Mouse (Mus musculus): ENCODE measurements at regions not wholly inside any gene's neighbourhood (a gene's known extent, or its start where the extent isn't known, plus 50 kb on each side); places are given as distances from the start of the nearest gene placed in this dataset.

GRCm38 (mm10) chr12:27283964-27284363, 58.4 kb downstream of the Sox11 start:
- ATAC-seq (ENCODE audit: insufficient read depth, low FRiP score): peak; percentile 69; the same call in 1 of the 2 replicates
- H3K4me1 ChIP-seq (ENCODE audit: control insufficient read depth, insufficient read depth, low read length): no peaks in the 10 kb centered on the region
- 42% methylated on average over 6 of the region's 6 CpGs for WGBS
- no peaks in the 10 kb centered on the region for H3K36me3 ChIP-seq (ENCODE audit: control insufficient read depth, insufficient read depth, low read length)
- H3K27ac ChIP-seq (ENCODE audit: low read length): no peak overlapping the region
- H3K9me3 ChIP-seq (replicated peaks; ENCODE audit: control insufficient read depth, low read length): no peaks in the 10 kb centered on the region
- H3K9ac ChIP-seq (ENCODE audit: low read length): no peak overlapping the region
- no peak overlapping the region for H3K4me3 ChIP-seq (replicated peaks; ENCODE audit: low read length)
- no peaks in the 10 kb centered on the region for H3K27me3 ChIP-seq (ENCODE audit: control insufficient read depth, insufficient read depth, low read length)
- no peak overlapping the region for H3K4me2 ChIP-seq (ENCODE audit: low read depth, low read length)

GRCm38 (mm10) chr12:27261965-27262364, 80.4 kb downstream of the Sox11 start:
- Histone ChIP-seq H3K9ac (ENCODE audit: low read length) (no peak overlapping the region), H3K4me1 (ENCODE audit: control insufficient read depth, insufficient read depth, low read length) (no peaks in the 10 kb centered on the region), H3K36me3 (ENCODE audit: control insufficient read depth, insufficient read depth, low read length) (no peaks in the 10 kb centered on the region), H3K9me3 (replicated peaks; ENCODE audit: control insufficient read depth, low read length) (no peaks in the 10 kb centered on the region), H3K4me3 (replicated peaks; ENCODE audit: low read length) (no peak overlapping the region), H3K4me2 (ENCODE audit: low read depth, low read length) (no peak overlapping the region), H3K27me3 (ENCODE audit: control insufficient read depth, insufficient read depth, low read length) (no peaks in the 10 kb centered on the region), H3K27ac (ENCODE audit: low read length) (no peak overlapping the region)
- ATAC-seq (ENCODE audit: insufficient read depth, low FRiP score): no peak

- ATAC-seq (ENCODE audit: insufficient read depth, low FRiP score): no peak
- Histone ChIP-seq H3K4me2 (ENCODE audit: low read depth, low read length) (no peak overlapping the region), H3K4me3 (replicated peaks; ENCODE audit: low read length) (no peak overlapping the region), H3K27me3 (ENCODE audit: control insufficient read depth, insufficient read depth, low read length) (no peaks in the 10 kb centered on the region), H3K9me3 (replicated peaks; ENCODE audit: control insufficient read depth, low read length) (no peaks in the 10 kb centered on the region), H3K27ac (ENCODE audit: low read length) (no peak overlapping the region), H3K9ac (ENCODE audit: low read length) (no peak overlapping the region), H3K4me1 (ENCODE audit: control insufficient read depth, insufficient read depth, low read length) (no peaks in the 10 kb centered on the region), H3K36me3 (ENCODE audit: control insufficient read depth, insufficient read depth, low read length) (no peaks in the 10 kb centered on the region)
- WGBS: 27% methylated on average over 3 of the region's 3 CpGs
Measured at GRCm38 (mm10) chr12:27254125-27254524, 88.2 kb downstream of the Sox11 start.

- Histone ChIP-seq H3K27ac (ENCODE audit: low read length) (no peak overlapping the region), H3K36me3 (ENCODE audit: control insufficient read depth, insufficient read depth, low read length) (no peaks in the 10 kb centered on the region), H3K4me2 (ENCODE audit: low read depth, low read length) (no peak overlapping the region), H3K9ac (ENCODE audit: low read length) (no peak overlapping the region), H3K4me1 (ENCODE audit: control insufficient read depth, insufficient read depth, low read length) (no peaks in the 10 kb centered on the region), H3K9me3 (replicated peaks; ENCODE audit: control insufficient read depth, low read length) (no peaks in the 10 kb centered on the region), H3K4me3 (replicated peaks; ENCODE audit: low read length) (no peak overlapping the region), H3K27me3 (ENCODE audit: control insufficient read depth, insufficient read depth, low read length) (no peaks in the 10 kb centered on the region)
- 82% methylated on average over 5 of the region's 5 CpGs for WGBS
- no peak for ATAC-seq (ENCODE audit: insufficient read depth, low FRiP score)
Measured at GRCm38 (mm10) chr12:27251521-27251920, 90.9 kb downstream of the Sox11 start.

GRCm38 (mm10) chr12:27248545-27248855, 93.9 kb downstream of the Sox11 start:
- ATAC-seq (ENCODE audit: insufficient read depth, low FRiP score): no peak
- Histone ChIP-seq H3K4me3 (replicated peaks; ENCODE audit: low read length) (no peak overlapping the region), H3K9me3 (replicated peaks; ENCODE audit: control insufficient read depth, low read length) (no peaks in the 10 kb centered on the region), H3K36me3 (ENCODE audit: control insufficient read depth, insufficient read depth, low read length) (no peaks in the 10 kb centered on the region), H3K27me3 (ENCODE audit: control insufficient read depth, insufficient read depth, low read length) (no peaks in the 10 kb centered on the region), H3K27ac (ENCODE audit: low read length) (no peak overlapping the region), H3K4me1 (ENCODE audit: control insufficient read depth, insufficient read depth, low read length) (no peaks in the 10 kb centered on the region), H3K4me2 (ENCODE audit: low read depth, low read length) (no peak overlapping the region), H3K9ac (ENCODE audit: low read length) (no peak overlapping the region)
- 79% methylated on average over 3 of the region's 3 CpGs for WGBS

- H3K27me3 ChIP-seq (ENCODE audit: control insufficient read depth, insufficient read depth, low read length): no peaks in the 10 kb centered on the region
- H3K9ac ChIP-seq (ENCODE audit: low read length): no peak overlapping the region
- no peaks in the 10 kb centered on the region for H3K4me1 ChIP-seq (ENCODE audit: control insufficient read depth, insufficient read depth, low read length)
- H3K36me3 ChIP-seq (ENCODE audit: control insufficient read depth, insufficient read depth, low read length): no peaks in the 10 kb centered on the region
- H3K27ac ChIP-seq (ENCODE audit: low read length): no peak overlapping the region
- no peak overlapping the region for H3K4me2 ChIP-seq (ENCODE audit: low read depth, low read length)
- ATAC-seq (ENCODE audit: insufficient read depth, low FRiP score): no peak
- WGBS: 62% methylated on average over 10 of the region's 10 CpGs
- no peaks in the 10 kb centered on the region for H3K9me3 ChIP-seq (replicated peaks; ENCODE audit: control insufficient read depth, low read length)
- H3K4me3 ChIP-seq (replicated peaks; ENCODE audit: low read length): no peak overlapping the region
Measured at GRCm38 (mm10) chr12:27247756-27248544, 94.4 kb downstream of the Sox11 start.

- WGBS: 46% methylated on average over 1 of the region's 1 CpGs
- no peak overlapping the region for H3K4me2 ChIP-seq (ENCODE audit: low read depth, low read length)
- no peak overlapping the region for H3K27ac ChIP-seq (ENCODE audit: low read length)
- no peaks in the 10 kb centered on the region for H3K36me3 ChIP-seq (ENCODE audit: control insufficient read depth, insufficient read depth, low read length)
- no peak overlapping the region for H3K4me3 ChIP-seq (replicated peaks; ENCODE audit: low read length)
- H3K4me1 ChIP-seq (ENCODE audit: control insufficient read depth, insufficient read depth, low read length): no peaks in the 10 kb centered on the region
- ATAC-seq (ENCODE audit: insufficient read depth, low FRiP score): no peak
- no peaks in the 10 kb centered on the region for H3K27me3 ChIP-seq (ENCODE audit: control insufficient read depth, insufficient read depth, low read length)
- no peak overlapping the region for H3K9ac ChIP-seq (ENCODE audit: low read length)
- no peaks in the 10 kb centered on the region for H3K9me3 ChIP-seq (replicated peaks; ENCODE audit: control insufficient read depth, low read length)
Measured at GRCm38 (mm10) chr12:27235748-27236147, 106.6 kb downstream of the Sox11 start.

- 79% methylated on average over 3 of the region's 3 CpGs for WGBS
Measured at GRCm38 (mm10) chr12:27221541-27221940, 120.8 kb downstream of the Sox11 start.

GRCm38 (mm10) chr12:27201191-27201590, 141.2 kb downstream of the Sox11 start:
- Histone ChIP-seq H3K27ac (ENCODE audit: low read length) (no peak overlapping the region), H3K4me2 (ENCODE audit: low read depth, low read length) (no peak overlapping the region), H3K36me3 (ENCODE audit: control insufficient read depth, insufficient read depth, low read length) (no peaks in the 10 kb centered on the region), H3K9ac (ENCODE audit: low read length) (no peak overlapping the region), H3K4me3 (replicated peaks; ENCODE audit: low read length) (no peak overlapping the region), H3K27me3 (ENCODE audit: control insufficient read depth, insufficient read depth, low read length) (no peaks in the 10 kb centered on the region), H3K9me3 (replicated peaks; ENCODE audit: control insufficient read depth, low read length) (no peaks in the 10 kb centered on the region), H3K4me1 (ENCODE audit: control insufficient read depth, insufficient read depth, low read length) (no peaks in the 10 kb centered on the region)
- 52% methylated on average over 7 of the region's 7 CpGs for WGBS
- no peak for ATAC-seq (ENCODE audit: insufficient read depth, low FRiP score)

More at GRCm38 (mm10) chr12:27221541-27221940, 120.8 kb downstream of the Sox11 start:
- Histone ChIP-seq H3K9ac (ENCODE audit: low read length) (no peak overlapping the region), H3K4me2 (ENCODE audit: low read depth, low read length) (no peak overlapping the region), H3K4me1 (ENCODE audit: control insufficient read depth, insufficient read depth, low read length) (no peaks in the 10 kb centered on the region), H3K36me3 (ENCODE audit: control insufficient read depth, insufficient read depth, low read length) (no peaks in the 10 kb centered on the region), H3K9me3 (replicated peaks; ENCODE audit: control insufficient read depth, low read length) (no peaks in the 10 kb centered on the region), H3K27ac (ENCODE audit: low read length) (no peak overlapping the region), H3K4me3 (replicated peaks; ENCODE audit: low read length) (no peak overlapping the region), H3K27me3 (ENCODE audit: control insufficient read depth, insufficient read depth, low read length) (no peaks in the 10 kb centered on the region)
- ATAC-seq (ENCODE audit: insufficient read depth, low FRiP score): no peak
